Mouse (Mus musculus) skeletal muscle tissue, postnatal 0 days (tissue): ENCODE measurements around the gene Rhox4f. TPM values are rescaled to one million over a fixed set of nuclear protein-coding genes. Genes with fewer than 3 reads are reported as not detected.

Experiments used
- polyA plus RNA-seq: library from polyadenylated mRNA; unstranded; fragments of >200 nt; fragmentation: Nextera tagmentation; extraction: Ambion mirVana; gene quantifications from 2 replicates; pipeline ENCODE4 v1.2.1, GENCODE M21; 2015

Gene Rhox4f
- polyA plus RNA-seq = not detected in 2 replicates

DNA sequence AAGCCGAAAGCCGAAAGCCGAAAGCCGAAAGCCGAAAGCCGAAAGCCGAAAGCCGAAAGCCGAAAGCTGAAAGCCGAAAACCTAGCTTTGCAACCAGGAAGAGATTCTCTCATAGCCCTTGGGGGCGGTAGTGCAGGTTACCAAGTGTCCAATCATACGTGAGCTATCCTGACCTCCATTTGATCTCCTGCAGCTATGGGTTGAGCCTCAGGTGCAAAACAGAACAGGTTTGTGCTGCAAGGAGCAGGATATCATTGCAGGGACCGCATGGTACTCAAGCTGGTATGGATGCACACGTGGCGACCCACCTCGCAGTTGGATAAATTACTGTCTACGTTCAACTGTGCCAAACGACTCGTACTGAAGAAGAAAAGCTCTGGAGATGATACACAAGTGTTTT, at the start of gene Rhox4f:
Gene Rhox4f, minus strand, starts transcription at position 101 of the 400 bp plus-strand sequence.

DNA sequence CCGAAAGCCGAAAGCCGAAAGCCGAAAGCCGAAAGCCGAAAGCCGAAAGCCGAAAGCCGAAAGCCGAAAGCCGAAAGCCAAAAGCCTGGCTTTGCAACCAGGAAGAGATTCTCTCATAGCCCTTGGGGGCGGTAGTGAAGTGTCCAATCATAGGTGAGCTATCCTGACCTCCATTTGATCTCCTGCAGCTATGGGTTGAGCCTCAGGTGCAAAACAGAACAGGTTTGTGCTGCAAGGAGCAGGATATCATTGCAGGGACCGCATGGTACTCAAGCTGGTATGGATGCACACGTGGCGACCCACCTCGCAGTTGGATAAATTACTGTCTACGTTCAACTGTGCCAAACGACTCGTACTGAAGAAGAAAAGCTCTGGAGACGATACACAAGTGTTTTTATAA, 43.7 kb upstream of the Rhox4f start, which contains the start of gene Rhox4g:
Gene Rhox4g, minus strand, starts transcription at position 101 of the 400 bp plus-strand sequence.

GRCm38 (mm10) chrX:37643370-37643769, 35.9 kb upstream of the Rhox4f start, which contains the start of gene Rhox2g:
Gene Rhox2g, minus strand, starts transcription at chrX:37643470.

DNA sequence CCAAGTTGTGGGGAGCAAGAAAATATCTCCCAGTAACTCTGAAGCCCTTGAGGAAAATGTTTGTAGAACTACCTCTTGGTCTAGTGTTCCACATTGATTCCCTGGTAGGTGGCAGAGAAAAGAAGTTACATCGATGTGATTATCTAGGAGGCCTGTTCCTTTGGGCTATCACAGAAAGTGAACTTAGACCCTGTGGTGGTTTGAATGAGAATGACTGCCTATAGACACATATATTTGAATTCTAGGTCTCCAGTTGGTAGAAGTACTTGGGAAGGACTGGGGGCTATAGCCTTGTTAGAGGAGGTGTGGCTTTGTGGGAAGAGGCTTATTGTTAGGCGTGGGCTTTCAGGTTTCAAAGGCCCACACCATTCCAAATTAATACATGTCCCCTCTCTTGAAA, 21.0 kb upstream of the Rhox4f start, which contains the start of gene Rhox3g:
Gene Rhox3g, minus strand, starts transcription at position 101 of the 400 bp plus-strand sequence.

GRCm38 (mm10) chrX:37580692-37581091, 26.8 kb downstream of the Rhox4f start, which contains the start of gene Rhox3f:
Gene Rhox3f, plus strand, starts transcription at chrX:37580992.

GRCm38 (mm10) chrX:37571105-37571504, 36.4 kb downstream of the Rhox4f start, which contains the start of gene Rhox2f:
Gene Rhox2f, plus strand, starts transcription at chrX:37571405.

DNA sequence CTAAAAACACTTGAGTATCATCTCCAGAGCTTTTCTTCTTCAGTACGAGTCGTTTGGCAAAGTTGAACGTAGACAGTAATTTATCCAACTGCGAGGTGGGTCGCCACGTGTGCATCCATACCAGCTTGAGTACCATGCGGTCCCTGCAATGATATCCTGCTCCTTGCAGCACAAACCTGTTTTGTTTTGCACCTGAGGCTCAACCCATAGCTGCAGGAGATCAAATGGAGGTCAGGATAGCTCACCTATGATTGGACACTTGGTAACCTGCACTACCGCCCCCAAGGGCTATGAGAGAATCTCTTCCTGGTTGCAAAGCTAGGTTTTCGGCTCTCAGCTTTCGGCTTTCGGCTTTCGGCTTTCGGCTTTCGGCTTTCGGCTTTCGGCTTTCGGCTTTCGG, 50.4 kb downstream of the Rhox4f start, which contains the start of gene Rhox4e:
Gene Rhox4e, plus strand, starts transcription at position 301 of the 400 bp plus-strand sequence.

Other genes starting within 250 kb of the Rhox4f start
- gene Rhox3a2, start 227.7 kb downstream of the Rhox4f start, polyA plus RNA-seq = 0.68 TPM in 1 of 2 replicates, not detected in the other
- not detected in 2 replicates for gene Rhox4a2, start 216.9 kb downstream of the Rhox4f start, polyA plus RNA-seq
- gene Rhox2b, start 195.6 kb downstream of the Rhox4f start, polyA plus RNA-seq = not detected in 2 replicates
- not detected in 2 replicates for gene Rhox4b, start 175.2 kb downstream of the Rhox4f start, polyA plus RNA-seq
- 0.21 TPM in 1 of 2 replicates, not detected in the other for gene Rhox2c, start 154.0 kb downstream of the Rhox4f start, polyA plus RNA-seq
- 0.63 and 1.1 TPM in 2 replicates for gene Rhox3c, start 149.1 kb downstream of the Rhox4f start, polyA plus RNA-seq
- not detected in 2 replicates for gene Rhox4c, start 127.4 kb downstream of the Rhox4f start, polyA plus RNA-seq
- not detected in 2 replicates for gene Rhox2d, start 114.3 kb downstream of the Rhox4f start, polyA plus RNA-seq
- not detected in 2 replicates for gene Rhox4d, start 93.3 kb downstream of the Rhox4f start, polyA plus RNA-seq
- gene Rhox2e, start 77.3 kb downstream of the Rhox4f start, polyA plus RNA-seq = not detected in 2 replicates
- gene Rhox3e, start 65.7 kb downstream of the Rhox4f start, polyA plus RNA-seq = 0.35 and 0.41 TPM in 2 replicates
- gene Rhox4e, start 50.3 kb downstream of the Rhox4f start, polyA plus RNA-seq = not detected in 2 replicates
- not detected in 2 replicates for gene Rhox2f, start 36.3 kb downstream of the Rhox4f start, polyA plus RNA-seq
- 0.18 and 0.67 TPM in 2 replicates for gene Rhox3f, start 26.7 kb downstream of the Rhox4f start, polyA plus RNA-seq
- not detected in 2 replicates for gene Rhox3g, start 20.9 kb upstream of the Rhox4f start, polyA plus RNA-seq
- gene Rhox2g, start 35.8 kb upstream of the Rhox4f start, polyA plus RNA-seq = not detected in 2 replicates
- gene Rhox4g, start 43.6 kb upstream of the Rhox4f start, polyA plus RNA-seq = not detected in 2 replicates
- gene Rhox3h, start 61.1 kb upstream of the Rhox4f start, polyA plus RNA-seq = 0.16 TPM in 1 of 2 replicates, not detected in the other
- not detected in 2 replicates for gene Rhox2h, start 65.6 kb upstream of the Rhox4f start, polyA plus RNA-seq
- 0.24 TPM in 2 replicates for gene Rhox5, start 197.1 kb upstream of the Rhox4f start, polyA plus RNA-seq
- gene Rhox6, start 219.2 kb upstream of the Rhox4f start, polyA plus RNA-seq = not detected in 2 replicates
- not detected in 2 replicates for gene Rhox7a, start 224.0 kb upstream of the Rhox4f start, polyA plus RNA-seq